Mouse (Mus musculus) thymus, adult 2 months (tissue): ENCODE measurements around the gene Pou3f1.

Source experiments
- CTCF ChIP-seq: fragments of 200-500 bp; IDR thresholded peaks from 2 replicates; pipeline ENCODE4 v1.5.1; 2012; ENCODE audit warnings: mild to moderate bottlenecking, control low read depth, low read length, moderate library complexity, borderline replicate concordance; ENCODE audit not compliant: control insufficient read depth, poor library complexity, insufficient read depth; ENCODE audit errors: extremely low read depth
- POLR2A ChIP-seq: fragments of 200-500 bp; IDR thresholded peaks from 2 replicates; pipeline ENCODE4 v1.6.1; 2012; ENCODE audit warnings: mild to moderate bottlenecking, low read length, control low read depth, moderate library complexity; ENCODE audit not compliant: control insufficient read depth, poor library complexity, insufficient read depth; ENCODE audit errors: extremely low read depth

DNA sequence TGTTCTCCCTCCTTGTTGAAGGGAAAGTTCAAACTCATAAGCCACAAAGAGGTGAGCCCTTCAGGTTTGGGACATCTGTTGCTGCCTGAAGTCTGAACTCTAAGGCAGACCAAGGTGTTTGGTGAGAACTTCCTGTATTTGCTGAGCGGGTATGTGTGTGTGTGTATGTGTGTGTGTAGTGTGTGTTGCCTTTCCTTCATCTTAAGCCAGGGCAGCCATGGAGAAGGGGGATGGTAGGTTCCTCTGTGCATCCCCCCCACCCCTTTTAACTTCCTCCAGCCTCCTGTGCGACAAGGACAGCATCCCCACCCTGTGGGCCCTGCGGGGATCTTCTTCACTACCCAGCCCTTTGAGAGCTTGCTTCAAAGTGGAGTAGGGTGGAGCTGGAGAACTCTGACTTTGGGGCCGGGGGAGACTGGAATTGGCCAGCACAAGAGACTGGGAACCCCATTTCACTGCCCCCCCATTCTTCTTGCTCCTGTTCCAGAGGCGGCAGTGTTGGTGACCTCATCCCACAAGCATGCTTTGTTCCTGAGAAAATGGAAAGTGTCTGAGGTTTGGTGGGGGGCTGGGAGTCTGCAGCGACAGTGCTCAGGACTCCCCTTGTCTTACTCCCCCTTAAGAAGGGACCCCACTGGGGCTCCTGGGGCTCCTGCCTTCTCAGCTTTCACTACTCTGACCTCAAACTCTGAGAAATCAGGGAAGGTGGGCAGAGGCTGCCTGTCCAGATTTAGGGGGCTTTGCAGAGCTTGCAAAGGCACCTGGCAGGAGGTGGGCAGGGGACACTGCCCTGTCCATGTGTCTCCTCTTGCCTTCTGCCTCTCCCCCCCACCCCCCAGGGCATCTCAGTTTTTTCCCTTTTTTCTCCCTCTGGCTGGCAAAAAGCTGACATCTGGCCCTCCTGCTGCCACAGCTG, 47.5 kb downstream of the Pou3f1 start:
- no peak for TF ChIP-seq CTCF
- no peak for TF ChIP-seq POLR2A
